Mouse (Mus musculus) left cerebral cortex, adult 18-20 months (tissue): Measurements from ENCODE around the gene Galk1. TPM values are rescaled to one million over a fixed set of nuclear protein-coding genes. Genes with fewer than 3 reads are reported as not detected.

Experiments
- DNase-seq, 2 experiments: peaks; one replicate each; pipeline ENCODE4 v3.0.0; 2021 to 2022; ENCODE audit warnings: low spot score in 2 of 2, mixed read lengths in 1 of 2
- total RNA-seq, 2 experiments: library from RNA; stranded (reverse); gene quantifications; 2 replicates each; pipeline ENCODE4 v1.2.3; 2021

Gene Galk1
- total RNA-seq, 2 experiments from 2014 or later = 15.5 to 16.3 TPM

DNA sequence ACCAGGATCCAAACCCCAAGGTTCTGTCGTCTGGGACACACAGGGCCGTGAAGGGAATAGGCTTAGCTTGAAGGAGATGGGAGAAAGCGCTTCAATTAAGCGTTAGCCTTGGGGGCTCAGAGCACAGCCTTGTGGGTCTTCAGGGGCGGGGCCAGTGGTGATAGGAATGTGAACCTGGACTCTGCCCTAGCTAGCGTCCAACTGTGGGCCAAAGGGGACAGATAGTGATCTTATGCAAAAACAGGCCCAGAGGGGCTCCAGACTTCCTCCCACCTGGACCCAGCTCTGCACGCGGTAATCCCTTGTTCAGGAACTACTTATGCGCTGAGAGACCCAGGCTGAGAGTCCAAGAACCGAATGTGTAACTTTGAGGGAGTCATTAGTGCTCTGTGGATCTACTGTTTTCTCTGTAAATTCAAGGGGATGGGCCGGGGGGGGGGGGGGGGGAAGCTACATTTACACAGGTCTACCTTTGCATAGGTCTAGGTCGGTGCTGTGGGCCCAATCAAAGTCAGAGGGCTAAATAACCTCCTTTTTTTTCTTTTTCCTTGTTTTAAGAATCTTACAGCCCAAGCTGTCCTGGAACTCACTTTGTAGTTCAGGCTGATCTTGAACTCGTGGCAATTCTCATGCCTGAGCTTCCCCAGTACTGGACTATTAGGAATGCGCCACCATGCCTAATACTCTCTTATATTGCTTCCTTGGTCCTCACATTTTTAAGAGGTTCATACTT, 824 bp downstream of the Galk1 start:
- DNase-seq = no peak

GRCm38 (mm10) chr11:116010948-116011347, 1.6 kb downstream of the Galk1 start:
- DNase-seq = no peak

DNA sequence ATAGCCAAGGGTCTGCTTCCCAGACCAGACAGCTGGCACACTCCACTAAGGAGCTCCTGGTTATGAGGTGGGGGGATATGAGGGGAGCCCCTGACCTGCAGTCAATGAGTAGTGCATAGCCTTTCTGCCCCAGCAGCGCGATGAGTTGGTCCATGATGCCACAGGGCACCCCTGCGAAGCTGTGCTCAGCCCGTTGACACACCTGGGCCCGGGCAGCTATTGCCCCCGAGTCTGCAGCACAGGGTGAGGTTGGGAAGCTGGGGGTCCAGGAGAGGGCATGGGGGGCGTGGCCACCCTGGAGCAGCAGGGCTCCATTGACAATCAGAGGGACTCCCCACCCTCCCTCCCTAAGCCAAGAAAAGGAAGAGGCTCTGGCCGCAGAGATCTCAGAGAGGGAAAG, 2.4 kb downstream of the Galk1 start:
- no peak for DNase-seq

DNA sequence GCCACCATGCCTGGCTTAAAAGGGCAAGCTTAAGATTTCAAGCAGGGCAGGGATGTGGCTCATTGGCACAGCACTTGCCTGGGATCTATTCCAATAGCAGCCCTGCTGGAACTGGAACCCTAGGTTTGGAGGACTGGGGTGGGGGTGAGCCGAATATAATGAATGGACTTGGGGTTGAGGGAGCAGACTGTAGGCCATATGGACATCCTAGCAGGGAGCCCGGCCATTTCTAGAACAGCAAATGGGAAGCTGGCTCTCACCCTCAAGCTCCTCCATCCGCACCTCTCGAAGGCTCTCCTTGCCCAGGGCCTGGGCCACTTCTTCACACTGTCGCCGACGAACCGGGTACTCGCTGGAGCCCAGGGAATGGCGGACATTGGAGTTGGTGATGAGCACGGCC, 2.9 kb downstream of the Galk1 start:
- DNase-seq = no peak

GRCm38 (mm10) chr11:116008832-116009375, 3.6 kb downstream of the Galk1 start:
- DNase-seq = no peak

GRCm38 (mm10) chr11:116008411-116008810, 4.1 kb downstream of the Galk1 start:
- no peak for DNase-seq

DNA sequence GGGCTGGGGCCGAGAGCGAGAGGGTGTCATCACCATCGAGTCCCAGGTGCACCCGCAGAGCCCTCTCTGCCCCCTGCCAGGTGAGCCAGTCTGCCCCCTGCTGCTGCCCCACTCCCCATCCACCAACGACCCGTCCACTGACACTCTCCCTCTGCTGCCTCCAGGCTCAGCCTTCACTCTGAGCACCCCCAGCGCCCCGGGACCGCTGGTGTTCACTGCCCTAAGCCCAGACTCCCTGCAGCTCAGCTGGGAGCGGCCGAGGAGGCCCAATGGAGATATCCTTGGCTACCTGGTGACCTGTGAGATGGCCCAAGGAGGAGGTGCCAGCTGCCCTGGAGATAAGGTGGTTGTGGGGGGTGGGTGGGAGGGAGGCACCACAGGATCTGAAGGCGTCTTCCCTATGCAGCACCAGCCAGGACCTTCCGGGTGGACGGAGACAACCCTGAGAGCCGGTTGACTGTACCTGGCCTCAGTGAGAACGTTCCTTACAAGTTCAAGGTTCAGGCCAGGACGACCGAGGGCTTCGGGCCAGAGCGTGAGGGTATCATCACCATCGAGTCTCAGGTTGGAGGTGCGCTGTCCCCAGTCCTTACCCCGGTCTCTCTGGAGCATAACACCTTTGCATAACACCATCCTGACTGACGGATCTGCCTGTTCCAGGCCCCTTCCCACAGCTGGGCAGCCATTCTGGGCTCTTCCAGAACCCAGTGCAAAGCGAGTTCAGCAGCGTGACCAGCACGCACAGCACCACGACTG, 5.2 kb downstream of the Galk1 start:
- no peak for DNase-seq

- DNase-seq = no peak
These were observed 6.7 kb downstream of the Galk1 start for GRCm38 (mm10) chr11:116005701-116006419.

DNA sequence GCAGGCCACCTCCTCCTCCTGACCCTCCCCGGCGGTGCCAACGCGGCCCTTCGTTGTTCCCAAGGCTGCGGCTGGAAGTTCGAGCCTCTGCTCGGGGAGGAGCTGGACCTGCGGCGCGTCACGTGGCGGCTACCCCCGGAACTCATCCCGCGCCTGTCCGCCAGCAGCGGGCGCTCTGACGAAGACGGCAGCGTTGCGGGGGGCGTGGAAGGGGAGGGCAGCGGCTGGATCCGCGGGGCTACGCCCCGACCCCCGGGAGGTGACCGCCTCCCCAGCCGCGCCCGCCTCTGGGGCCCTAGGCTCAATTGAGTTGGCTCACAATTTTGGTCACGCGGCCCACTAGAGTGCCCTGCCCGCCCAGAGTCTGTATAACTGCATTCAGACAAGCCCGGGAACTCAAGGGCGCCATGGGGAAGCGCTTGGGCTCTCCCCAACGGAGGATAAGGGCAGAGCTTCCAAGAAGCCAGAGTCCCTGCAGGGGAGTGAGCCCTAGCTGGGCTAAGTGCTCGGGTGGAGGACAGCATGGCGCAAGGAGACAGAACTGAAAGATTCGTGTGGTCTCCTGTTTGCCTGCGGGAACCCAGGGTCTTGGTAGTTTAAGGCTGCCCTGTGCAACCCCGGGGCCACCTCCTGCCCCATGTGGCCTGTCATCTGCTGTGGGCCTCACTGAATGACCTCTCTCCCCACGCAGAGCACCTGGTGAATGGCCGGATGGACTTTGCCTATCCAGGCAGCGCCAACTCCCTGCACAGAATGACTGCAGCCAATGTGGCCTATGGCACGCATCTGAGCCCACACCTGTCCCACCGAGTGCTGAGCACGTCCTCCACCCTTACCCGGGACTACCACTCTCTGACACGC, 7.4 kb downstream of the Galk1 start:
- DNase-seq = peak; percentile 60 to 63

GRCm38 (mm10) chr11:116004186-116004823, 8.2 kb downstream of the Galk1 start:
- DNase-seq = no peak

DNA sequence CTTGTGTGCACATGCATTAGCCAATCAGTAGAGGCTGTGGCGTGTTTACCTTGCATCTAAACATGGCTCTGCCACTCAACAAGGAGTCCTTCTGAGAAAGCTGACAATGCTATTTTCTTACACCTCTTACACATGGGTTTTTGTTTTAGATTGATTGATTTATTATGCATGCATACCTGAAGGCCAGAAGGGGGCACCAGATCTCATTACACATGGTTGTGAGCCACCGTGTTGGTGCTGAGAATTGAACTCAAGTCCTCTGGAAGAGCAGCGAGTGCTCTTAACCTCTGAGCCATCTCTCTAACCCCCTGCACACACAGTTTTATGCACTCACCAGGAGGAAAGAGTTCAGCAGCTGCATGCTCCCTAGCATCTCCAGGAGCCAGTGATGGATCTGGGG, 9.6 kb downstream of the Galk1 start:
- no peak for DNase-seq

- DNase-seq = no peak
These were observed 10.8 kb downstream of the Galk1 start for GRCm38 (mm10) chr11:116001725-116002124.

GRCm38 (mm10) chr11:116000607-116001006, 11.9 kb downstream of the Galk1 start:
- no peak for DNase-seq

DNA sequence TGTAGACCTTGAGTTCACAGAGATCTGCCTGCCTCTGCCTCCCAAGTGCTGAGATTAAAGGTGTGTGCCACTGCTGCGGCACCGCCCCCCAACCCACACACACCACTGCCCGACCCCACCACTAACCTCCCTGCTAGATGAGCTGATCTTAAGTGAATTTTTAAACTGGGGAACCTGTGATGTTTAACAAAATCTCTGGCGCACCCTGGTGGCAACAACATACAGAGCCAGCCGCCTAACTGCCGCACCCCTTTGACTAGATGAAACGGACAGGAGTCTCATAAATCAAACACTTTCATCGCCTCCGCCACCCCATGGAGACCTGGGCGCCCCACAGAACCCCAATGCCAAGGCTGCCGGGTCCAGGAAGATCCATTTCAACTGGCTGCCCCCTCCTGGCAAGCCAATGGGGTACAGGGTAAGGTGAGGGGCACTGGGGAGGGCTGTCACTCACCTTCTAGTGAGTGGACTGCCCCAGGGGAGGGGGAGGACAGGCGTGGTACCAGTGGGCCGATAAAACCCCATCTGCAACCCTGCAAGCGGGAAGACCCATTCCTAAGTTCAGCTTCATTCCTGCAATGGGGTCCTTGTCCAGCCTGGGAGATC, 12.9 kb downstream of the Galk1 start:
- peak; percentile 66 to 79 for DNase-seq

DNA sequence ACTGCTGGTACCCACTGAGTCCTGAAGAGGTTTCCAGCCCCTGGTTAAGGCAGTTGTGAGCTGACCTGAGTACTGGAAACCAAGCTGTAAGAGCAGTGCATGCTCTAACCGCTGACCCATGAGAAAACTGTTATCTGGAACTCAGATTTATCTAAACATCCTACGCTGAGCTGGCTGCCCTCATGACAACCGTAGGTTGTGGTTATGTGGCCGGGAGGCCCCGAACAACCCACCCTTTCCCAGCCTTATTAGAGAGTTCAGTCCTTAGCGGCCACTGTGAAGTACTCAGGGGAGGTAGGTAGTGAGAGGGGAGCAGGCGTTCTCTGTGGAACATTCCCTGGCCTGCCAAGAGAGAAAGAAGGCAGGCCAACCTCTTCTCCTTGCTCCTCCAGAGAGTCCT, 13.5 kb downstream of the Galk1 start:
- no peak for DNase-seq

DNA sequence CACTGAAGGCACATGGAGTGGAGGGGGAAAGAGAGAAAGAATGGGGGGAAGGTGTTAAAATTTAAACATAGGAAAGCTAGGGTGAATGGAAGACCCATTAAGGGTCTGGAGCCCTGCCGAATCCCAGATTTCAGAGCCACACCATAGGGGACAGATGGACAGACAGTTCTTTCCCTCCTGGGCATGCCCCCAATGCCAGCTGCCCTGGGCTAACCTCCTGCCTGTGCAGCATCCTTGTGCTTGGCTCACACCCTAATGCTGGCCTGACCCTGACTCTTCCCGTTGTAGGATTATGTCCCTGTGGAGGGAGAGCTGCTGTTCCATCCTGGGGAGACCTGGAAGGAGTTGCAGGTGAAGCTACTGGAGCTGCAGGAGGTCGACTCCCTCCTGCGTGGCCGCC, 14.9 kb downstream of the Galk1 start:
- no peak for DNase-seq

DNA sequence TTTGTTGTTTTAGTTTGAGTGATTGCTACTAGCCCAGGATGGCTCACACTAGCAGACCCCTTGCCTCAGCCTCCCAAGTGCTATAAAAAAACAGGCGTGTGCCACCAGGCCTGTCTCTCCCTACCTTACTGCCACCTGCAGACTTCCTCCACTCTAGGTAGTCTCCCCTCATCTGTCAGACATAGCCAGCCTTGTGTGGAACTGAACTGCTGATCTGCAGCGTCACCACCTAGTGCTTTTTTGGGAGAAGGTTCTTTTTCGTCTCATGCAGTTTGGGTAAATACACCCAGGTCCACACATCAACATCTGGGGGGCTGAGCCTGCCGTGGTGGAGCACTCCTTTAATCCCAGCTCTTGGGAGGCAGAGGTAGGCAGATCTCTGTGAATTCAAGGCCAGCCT, 15.5 kb downstream of the Galk1 start:
- DNase-seq = no peak

DNA sequence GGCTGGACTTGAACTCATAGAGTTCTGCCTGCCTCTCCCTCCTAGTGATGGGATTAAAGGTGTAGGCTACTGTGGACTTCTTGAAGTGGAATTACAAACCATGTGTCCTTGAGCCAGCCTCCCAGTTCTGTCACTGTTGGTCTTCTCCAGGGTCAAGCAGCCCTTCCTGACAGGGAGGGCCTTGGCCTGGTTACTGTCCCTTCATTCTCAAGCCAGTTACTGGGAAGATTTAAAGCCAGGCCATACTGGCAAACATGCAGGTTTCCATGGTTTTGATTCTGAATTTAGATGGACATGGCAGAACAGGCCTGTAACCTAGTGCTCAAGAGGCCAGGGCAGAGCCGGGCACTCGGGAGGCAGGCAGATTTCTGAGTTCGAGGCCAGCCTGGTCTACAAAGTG, 17.3 kb downstream of the Galk1 start:
- no peak for DNase-seq

DNA sequence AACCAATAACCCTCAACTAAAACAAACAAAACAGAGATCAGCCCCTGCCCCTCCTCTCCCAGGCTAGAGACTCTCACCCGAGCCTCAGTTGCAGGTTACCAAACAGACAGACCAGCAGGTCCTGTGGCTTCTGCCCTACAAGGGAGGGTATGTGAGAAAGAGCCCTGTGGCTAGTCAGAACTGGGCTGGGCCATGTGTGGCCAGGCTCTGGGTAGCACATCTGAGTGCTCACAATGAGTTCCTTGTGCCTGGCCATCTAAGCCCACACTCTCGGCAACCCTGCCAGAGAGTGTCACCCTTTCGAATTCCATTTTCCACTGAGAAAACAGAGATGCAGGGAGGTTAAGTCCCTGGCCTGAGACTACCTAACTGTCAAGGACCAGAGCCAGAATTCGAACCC, 20.4 kb downstream of the Galk1 start:
- DNase-seq = no peak

DNA sequence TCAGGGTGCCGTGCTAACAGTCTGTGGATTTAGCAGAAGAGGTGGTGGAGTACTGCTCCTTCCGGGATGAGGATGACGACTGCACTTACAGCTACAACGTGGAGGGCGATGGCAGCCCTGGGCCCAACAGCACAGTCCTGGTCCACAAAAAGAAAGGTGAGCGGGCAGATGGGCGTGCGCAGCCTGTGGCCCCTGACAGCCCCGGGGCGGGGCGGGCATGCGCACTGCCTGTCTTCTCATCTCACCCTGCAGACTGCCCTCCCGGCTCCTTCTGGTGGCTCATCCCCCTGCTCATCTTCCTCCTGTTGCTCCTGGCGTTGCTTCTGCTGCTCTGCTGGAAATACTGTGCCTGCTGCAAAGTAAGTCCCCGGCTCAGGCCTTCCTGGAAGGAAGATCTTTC, 22.8 kb downstream of the Galk1 start:
- no peak for DNase-seq
